Mouse (Mus musculus): ENCODE measurements around the gene Rps27rt. TPM values are rescaled to one million over a fixed set of nuclear protein-coding genes. Genes with fewer than 3 reads are reported as not detected.
A peak's percentile ranks its signal among the peaks of the same experiment; 100 is the strongest.

Gene Rps27rt
- polyA plus RNA-seq, 1 experiment from 2014 or later, result 299 TPM

DNA sequence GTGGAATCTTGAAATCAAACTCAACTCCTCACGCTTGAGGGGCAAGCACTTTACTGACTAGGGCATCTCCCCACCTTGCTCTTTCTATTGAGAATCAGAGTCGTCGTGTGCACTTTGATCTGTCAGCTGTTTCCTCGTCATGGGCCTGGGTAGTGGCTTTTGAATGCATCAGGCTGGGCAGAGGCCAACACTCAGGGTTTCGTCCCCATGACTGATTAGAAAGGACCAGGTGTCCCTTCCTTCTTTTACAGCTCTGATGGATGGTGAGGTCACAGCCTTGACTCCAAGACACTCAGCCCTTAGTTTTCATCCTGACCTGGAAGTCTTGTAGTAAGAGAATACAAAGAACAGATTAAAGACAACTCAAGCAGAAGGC, 17.2 kb upstream of the Rps27rt start:
- no peaks in the 10 kb centered on the region for H3K9me3 ChIP-seq
- 59% methylated on average over 5 of the region's 5 CpGs for WGBS
- H3K27ac ChIP-seq (replicated peaks), result no peak overlapping the region
- no peaks in the 10 kb centered on the region for H3K27me3 ChIP-seq
- no peaks in the 10 kb centered on the region for H3K36me3 ChIP-seq
- H3K4me3 ChIP-seq, result no peak overlapping the region
- H3K9ac ChIP-seq, result no peak overlapping the region
- H3K4me2 ChIP-seq, result no peak overlapping the region
- no peak for ATAC-seq (ENCODE audit: low read depth)
- H3K4me1 ChIP-seq (replicated peaks), result no peaks in the 10 kb centered on the region

DNA sequence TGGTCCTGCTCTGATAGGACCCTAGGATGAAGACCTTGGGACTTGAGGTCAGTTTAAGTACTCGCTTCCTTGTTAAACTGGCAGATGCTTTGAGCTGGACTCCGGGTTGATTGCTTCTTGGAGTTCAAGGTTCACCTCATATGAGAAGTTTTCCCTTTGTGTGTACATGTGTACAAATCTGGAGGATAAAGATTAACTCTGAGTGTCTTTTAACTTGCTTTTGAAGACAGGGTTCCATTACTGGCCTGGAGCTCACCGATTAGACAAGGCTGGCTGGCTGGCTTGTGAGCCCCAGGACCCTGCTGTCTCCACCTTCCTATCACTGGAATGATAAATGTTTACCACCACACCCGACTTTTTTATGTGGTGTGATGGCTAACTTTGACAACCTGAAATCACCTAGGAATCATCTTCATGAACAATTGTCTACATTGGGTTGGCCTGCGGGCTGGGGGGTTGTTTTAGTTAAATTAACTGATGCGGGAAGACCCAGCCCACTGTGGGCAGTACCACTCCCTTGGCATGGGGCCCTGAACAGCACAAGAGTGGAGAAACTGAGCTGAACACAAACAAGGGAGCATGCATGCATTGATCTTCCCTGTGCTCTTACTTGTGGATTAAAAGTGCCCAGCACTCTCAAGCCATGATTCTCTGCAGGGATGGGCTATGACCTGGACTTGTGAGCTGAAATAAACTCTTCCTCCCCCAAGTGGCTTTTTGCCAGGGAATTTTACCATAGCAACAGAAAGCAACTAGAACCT, 16.7 kb upstream of the Rps27rt start:
- Histone ChIP-seq H3K9me3 (no peaks in the 10 kb centered on the region), H3K27me3 (no peaks in the 10 kb centered on the region), H3K9ac (no peak overlapping the region), H3K4me1 (replicated peaks) (no peaks in the 10 kb centered on the region), H3K4me3 (no peak overlapping the region), H3K36me3 (no peaks in the 10 kb centered on the region), H3K27ac (replicated peaks) (no peak overlapping the region), H3K4me2 (no peak overlapping the region)
- ATAC-seq (ENCODE audit: low read depth), result no peak
- WGBS, result 91% methylated on average over 6 of the region's 6 CpGs

DNA sequence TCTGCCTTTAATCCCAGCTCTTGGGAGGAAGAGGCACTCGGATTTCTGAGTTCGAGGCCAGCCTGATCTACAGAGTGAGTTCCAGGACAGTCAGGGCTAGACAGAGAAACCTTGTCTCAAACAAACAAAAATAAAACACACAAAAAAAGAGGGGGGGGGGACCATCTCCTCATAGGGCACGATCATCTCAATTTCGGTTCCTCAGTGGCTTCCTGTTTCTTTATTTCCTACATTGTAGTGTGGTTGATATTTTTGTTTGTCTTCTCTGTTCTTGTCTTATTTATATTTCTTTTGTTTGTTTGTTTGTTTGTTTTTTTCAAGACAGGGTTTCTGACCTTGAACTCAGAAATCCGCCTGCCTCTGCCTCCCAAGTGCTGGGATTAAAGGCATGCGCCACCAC, 13.9 kb upstream of the Rps27rt start:
- 95% methylated on average over 6 of the region's 6 CpGs for WGBS
- no peak for ATAC-seq (ENCODE audit: low read depth)
- no peak overlapping the region for H3K4me3 ChIP-seq

DNA sequence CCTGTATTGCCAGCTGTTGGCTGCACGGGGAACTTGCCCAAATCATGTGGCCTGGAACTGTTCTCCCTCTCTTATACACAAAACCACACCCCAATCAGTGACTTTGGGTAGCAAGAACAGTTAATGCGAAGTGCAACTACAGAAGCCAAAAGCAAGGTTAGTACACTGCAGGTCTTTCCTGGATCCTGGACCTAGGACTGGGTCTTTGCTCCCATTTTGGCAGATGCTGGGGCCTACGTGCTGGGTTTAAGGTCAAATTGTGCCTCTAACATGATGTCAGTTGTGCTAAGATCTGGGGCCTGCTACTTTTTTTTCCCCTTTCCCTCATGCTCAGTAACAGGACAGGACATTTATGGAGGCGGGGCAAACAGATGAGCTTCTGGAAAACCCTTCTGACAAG, 13.2 kb upstream of the Rps27rt start:
- 0 out of 2 replicates have a peak, but pooled peaks cover 5% of the 10 kb centered on the region for H3K36me3 ChIP-seq
- ATAC-seq (ENCODE audit: low read depth), result no peak
- 91% methylated on average over 4 of the region's 4 CpGs for WGBS

More for the DNA sequence above, 13.9 kb upstream of the Rps27rt start:
- Histone ChIP-seq H3K9me3 (no peaks in the 10 kb centered on the region), H3K4me2 (no peak overlapping the region), H3K4me1 (replicated peaks) (no peaks in the 10 kb centered on the region), H3K9ac (no peak overlapping the region), H3K27ac (replicated peaks) (no peak overlapping the region), H3K27me3 (no peaks in the 10 kb centered on the region), H3K36me3 (0 out of 2 replicates have a peak, but pooled peaks cover 5% of the 10 kb centered on the region)

DNA sequence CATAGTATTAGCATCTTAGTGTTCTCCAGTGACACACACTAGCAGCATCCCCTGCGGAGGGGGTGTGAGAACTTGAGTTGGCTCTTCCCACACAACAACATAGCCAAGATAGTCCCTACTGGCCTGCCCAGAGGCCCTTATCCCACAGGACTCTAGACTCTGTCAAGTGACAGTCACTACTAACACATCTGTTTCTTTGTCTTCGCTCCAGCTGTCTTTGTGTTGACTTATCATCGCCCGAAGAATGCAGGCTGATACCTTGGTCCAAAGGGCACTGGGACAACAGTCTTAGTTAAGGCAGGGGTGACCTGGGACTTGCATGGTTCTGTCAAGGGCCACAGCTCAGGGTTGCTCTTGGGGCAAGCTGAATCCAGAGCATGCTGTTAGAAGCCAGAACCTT, 12.7 kb upstream of the Rps27rt start:
- H3K27ac ChIP-seq (replicated peaks), result no peak overlapping the region
- H3K27me3 ChIP-seq, result no peaks in the 10 kb centered on the region
- no peaks in the 10 kb centered on the region for H3K4me1 ChIP-seq (replicated peaks)
- WGBS, result 85% methylated on average over 4 of the region's 4 CpGs
- 0 out of 2 replicates have a peak, but pooled peaks cover 5% of the 10 kb centered on the region for H3K36me3 ChIP-seq
- H3K4me2 ChIP-seq, result no peak overlapping the region
- H3K9me3 ChIP-seq, result no peaks in the 10 kb centered on the region
- no peak overlapping the region for H3K4me3 ChIP-seq
- no peak overlapping the region for H3K9ac ChIP-seq
- ATAC-seq (ENCODE audit: low read depth), result no peak

More for the DNA sequence above, 13.2 kb upstream of the Rps27rt start:
- no peaks in the 10 kb centered on the region for H3K9me3 ChIP-seq
- no peaks in the 10 kb centered on the region for H3K4me1 ChIP-seq (replicated peaks)
- H3K4me3 ChIP-seq, result no peak overlapping the region
- H3K4me2 ChIP-seq, result no peak overlapping the region
- no peaks in the 10 kb centered on the region for H3K27me3 ChIP-seq
- H3K9ac ChIP-seq, result no peak overlapping the region
- H3K27ac ChIP-seq (replicated peaks), result no peak overlapping the region

DNA sequence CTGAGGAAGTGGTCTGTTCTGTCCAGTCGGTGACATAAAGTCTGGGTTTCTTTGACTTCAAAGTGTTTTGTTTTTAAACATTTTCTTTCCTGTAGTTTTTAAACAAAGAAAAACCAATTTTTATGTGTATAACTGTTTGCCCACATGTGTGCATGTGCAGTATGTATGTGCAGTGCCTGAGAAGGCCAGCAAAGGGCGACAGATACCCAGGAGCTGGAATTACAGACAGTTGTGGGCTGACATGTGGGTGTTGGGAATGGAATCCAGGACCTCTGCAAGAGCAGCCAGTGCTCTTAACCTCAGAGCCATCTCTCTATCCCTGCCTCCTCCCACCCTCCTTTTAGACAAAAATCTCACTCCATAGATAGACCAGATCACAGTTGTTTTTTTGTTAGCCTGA, 10.0 kb upstream of the Rps27rt start:
- no peaks in the 10 kb centered on the region for H3K9me3 ChIP-seq
- H3K9ac ChIP-seq, result no peak overlapping the region
- no peak overlapping the region for H3K4me3 ChIP-seq
- no peak for ATAC-seq (ENCODE audit: low read depth)
- H3K4me1 ChIP-seq (replicated peaks), result peaks cover 7% of the 10 kb centered on the region; the same call in 1 of the 2 replicates
- no peak overlapping the region for H3K4me2 ChIP-seq
- H3K27ac ChIP-seq (replicated peaks), result no peak overlapping the region
- 92% methylated on average over 2 of the region's 2 CpGs for WGBS
- no peaks in the 10 kb centered on the region for H3K27me3 ChIP-seq
- H3K36me3 ChIP-seq, result 0 out of 2 replicates have a peak, but pooled peaks cover 5% of the 10 kb centered on the region

DNA sequence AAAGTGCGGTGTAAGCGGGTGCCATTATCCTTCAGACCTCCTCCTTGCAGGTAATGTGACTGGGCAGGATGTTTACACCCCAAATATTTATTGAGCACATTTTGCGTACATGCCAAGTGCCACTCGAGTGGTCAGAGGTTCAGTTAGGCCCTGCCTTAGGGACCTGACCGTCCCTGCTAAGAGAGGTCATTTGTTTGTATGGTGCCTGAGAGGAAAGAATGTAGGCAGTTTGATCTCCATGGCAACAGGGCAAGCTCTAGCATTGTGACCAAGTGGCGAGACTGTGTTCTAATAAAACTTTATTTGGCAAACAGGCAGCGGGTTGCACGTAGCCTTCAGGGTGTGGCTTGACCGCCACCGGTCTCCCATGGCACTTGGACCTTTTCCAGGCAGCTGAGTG, 7.9 kb upstream of the Rps27rt start:
- Histone ChIP-seq H3K4me3 (no peak overlapping the region), H3K9ac (no peak overlapping the region), H3K9me3 (no peaks in the 10 kb centered on the region), H3K4me2 (no peak overlapping the region), H3K27me3 (no peaks in the 10 kb centered on the region), H3K27ac (replicated peaks) (no peak overlapping the region), H3K36me3 (0 out of 2 replicates have a peak, but pooled peaks cover 5% of the 10 kb centered on the region), H3K4me1 (replicated peaks) (peaks cover 7% of the 10 kb centered on the region; the same call in 1 of the 2 replicates)
- 75% methylated on average over 10 of the region's 10 CpGs for WGBS
- ATAC-seq (ENCODE audit: low read depth), result no peak

DNA sequence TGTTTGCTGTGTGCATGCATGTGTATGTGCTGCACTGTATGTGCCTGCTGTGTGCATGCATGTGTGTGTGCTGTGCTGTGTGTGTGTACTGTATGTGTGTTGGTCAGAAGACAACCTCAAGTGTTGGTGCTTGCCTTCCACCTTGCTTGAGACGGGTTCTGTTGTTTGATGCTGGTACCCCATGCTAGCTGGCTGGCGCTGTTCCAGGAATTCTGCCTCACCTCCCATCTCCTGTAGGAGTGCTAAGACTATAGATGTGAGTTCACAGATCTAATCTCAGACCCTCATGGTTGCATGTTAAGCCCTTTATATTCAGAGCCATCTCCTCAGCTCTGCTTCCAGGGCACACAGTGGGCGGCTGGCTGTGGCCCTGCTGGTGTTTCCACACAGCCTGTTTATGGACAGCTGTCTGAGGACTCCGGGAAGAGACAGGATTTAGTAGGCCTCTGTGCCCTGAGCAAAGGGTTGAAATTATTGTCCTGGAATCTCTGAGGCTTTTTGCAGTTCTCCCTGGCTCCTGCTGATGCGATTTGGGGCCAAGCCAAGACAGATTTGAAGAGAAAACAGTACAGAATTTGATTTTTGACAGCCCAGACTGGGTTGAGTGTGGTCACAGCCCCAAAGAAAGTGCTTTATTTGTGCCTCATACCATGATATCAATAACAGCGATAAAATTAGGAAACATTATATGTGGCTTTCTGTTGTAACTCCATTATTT, 6.2 kb upstream of the Rps27rt start:
- no peak overlapping the region for H3K4me3 ChIP-seq
- no peak overlapping the region for H3K9ac ChIP-seq
- 0 out of 2 replicates have a peak, but pooled peaks cover 5% of the 10 kb centered on the region for H3K36me3 ChIP-seq
- no peaks in the 10 kb centered on the region for H3K27me3 ChIP-seq
- 71% methylated on average over 6 of the region's 6 CpGs for WGBS
- no peaks in the 10 kb centered on the region for H3K9me3 ChIP-seq
- peaks cover 7% of the 10 kb centered on the region; the same call in 1 of the 2 replicates for H3K4me1 ChIP-seq (replicated peaks)
- ATAC-seq (ENCODE audit: low read depth), result no peak
- H3K27ac ChIP-seq (replicated peaks), result peak overlapping the region; percentile 49; the same call in 1 of the 2 replicates
- no peak overlapping the region for H3K4me2 ChIP-seq

DNA sequence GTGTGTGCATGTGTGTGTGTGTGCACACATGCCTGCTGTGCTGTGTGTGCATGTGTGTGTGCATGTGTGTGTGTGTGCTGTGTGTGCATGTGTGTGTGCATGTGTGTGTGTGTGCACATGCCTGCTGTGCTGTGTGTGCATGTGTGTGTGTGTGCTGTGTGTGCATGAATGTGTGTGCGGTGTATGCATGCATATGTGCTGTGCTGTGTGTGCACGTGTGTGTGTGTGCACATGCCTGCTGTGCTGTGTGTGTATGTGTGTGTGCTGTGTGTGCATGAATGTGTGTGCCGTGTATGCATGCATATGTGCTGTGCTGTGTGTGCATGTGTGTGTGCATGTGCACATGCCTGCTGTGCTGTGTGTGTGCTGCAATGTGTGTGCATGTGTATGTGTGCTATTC, 5.5 kb upstream of the Rps27rt start:
- no peak overlapping the region for H3K9ac ChIP-seq

DNA sequence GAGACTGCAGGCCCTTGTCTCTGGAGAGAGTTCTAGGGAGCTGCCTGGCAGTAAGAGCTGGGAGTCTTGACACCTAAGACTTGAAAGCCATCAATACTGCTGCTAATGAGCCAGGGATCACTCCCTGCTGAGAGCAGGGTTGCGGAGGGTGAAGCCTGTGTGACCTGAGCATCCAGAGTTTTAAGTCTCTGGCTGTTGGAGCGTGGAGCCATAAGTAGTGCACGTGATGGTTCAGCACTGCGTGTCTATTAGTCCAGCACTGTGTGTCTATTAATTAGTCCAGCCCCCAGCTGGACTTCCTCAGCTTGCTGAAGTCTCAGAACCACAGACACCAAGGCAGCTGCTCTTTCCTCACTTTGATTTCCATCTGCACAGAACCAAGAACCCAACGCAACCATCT, 3.8 kb upstream of the Rps27rt start:
- Histone ChIP-seq H3K9me3 (no peaks in the 10 kb centered on the region), H3K27ac (replicated peaks) (no peak overlapping the region), H3K27me3 (no peaks in the 10 kb centered on the region), H3K36me3 (no peaks in the 10 kb centered on the region), H3K4me2 (no peak overlapping the region), H3K4me3 (no peak overlapping the region), H3K9ac (no peak overlapping the region), H3K4me1 (replicated peaks) (peaks cover 7% of the 10 kb centered on the region; the same call in 1 of the 2 replicates)
- 82% methylated on average over 5 of the region's 5 CpGs for WGBS
- no peak for ATAC-seq (ENCODE audit: low read depth)

More for the DNA sequence above, 5.5 kb upstream of the Rps27rt start:
- H3K4me1 ChIP-seq (replicated peaks), result peaks cover 7% of the 10 kb centered on the region; the same call in 1 of the 2 replicates
- no peaks in the 10 kb centered on the region for H3K27me3 ChIP-seq
- H3K4me3 ChIP-seq, result no peak overlapping the region
- H3K27ac ChIP-seq (replicated peaks), result no peak overlapping the region
- no peak overlapping the region for H3K4me2 ChIP-seq
- ATAC-seq (ENCODE audit: low read depth), result no peak
- H3K9me3 ChIP-seq, result no peaks in the 10 kb centered on the region
- 98% methylated on average over 3 of the region's 3 CpGs for WGBS
- 0 out of 2 replicates have a peak, but pooled peaks cover 5% of the 10 kb centered on the region for H3K36me3 ChIP-seq

DNA sequence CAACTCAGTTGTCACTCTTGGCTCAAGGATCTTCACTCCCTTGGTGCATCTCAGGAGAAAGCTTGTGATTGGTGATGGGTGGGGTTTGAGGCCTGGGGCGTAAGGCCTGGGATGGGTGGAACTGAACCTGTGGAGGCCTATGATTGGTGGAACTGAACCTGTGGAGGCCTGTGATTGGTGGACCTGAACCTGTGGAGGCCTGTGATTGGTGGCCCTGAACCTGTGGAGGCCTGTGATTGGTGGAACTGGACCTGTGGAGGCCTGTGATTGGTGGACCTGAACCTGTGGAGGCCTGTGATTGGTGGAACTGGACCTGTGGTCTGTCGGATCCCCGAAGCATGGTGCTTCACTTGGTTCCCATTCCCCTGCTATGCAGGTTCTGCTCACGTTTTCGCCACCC, 3.2 kb upstream of the Rps27rt start:
- Histone ChIP-seq H3K4me3 (no peak overlapping the region), H3K36me3 (no peaks in the 10 kb centered on the region), H3K4me2 (no peak overlapping the region), H3K4me1 (replicated peaks) (peaks cover 7% of the 10 kb centered on the region; the same call in 1 of the 2 replicates), H3K9ac (no peak overlapping the region), H3K9me3 (no peaks in the 10 kb centered on the region), H3K27me3 (0 out of 2 replicates have a peak, but pooled peaks cover 2% of the 10 kb centered on the region), H3K27ac (replicated peaks) (no peak overlapping the region)
- ATAC-seq (ENCODE audit: low read depth), result no peak
- WGBS, result 89% methylated on average over 5 of the region's 5 CpGs

DNA sequence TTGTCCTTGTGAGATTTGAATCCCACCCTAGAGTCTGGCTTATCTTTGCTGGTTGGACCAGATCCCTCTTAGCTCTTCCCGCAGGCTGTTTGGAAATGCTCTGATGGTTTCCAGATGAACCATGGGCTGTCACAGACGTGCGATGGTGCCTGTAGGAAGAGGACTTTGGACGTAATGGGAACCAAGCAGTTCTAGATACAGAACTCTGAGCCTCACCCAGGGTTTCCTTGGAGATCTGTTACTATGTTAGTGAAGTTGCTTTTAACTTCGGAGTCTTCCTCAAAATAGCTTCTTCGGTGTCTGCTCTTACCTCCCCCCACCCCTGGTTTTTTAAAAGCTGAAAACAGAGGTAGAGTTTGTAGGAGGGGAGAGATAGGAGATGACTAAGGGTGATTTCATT, 2.6 kb downstream of the Rps27rt start:
- H3K4me1 ChIP-seq (replicated peaks), result peaks cover 22% of the 10 kb centered on the region
- H3K9me3 ChIP-seq, result no peaks in the 10 kb centered on the region
- 79% methylated on average over 6 of the region's 6 CpGs for WGBS
- ATAC-seq (ENCODE audit: low read depth), result no peak
- H3K4me2 ChIP-seq, result peak overlapping the region; percentile 88
- H3K9ac ChIP-seq, result no peak overlapping the region
- H3K27me3 ChIP-seq, result peaks cover 31% of the 10 kb centered on the region
- H3K4me3 ChIP-seq, result peak overlapping the region; percentile 67; the same call in 1 of the 2 replicates
- H3K27ac ChIP-seq (replicated peaks), result no peak overlapping the region
- no peaks in the 10 kb centered on the region for H3K36me3 ChIP-seq

Data from neural tube, embryonic 13.5 days (tissue).